Mouse (Mus musculus): Measurements from ENCODE around the gene Grm4.

DNA sequence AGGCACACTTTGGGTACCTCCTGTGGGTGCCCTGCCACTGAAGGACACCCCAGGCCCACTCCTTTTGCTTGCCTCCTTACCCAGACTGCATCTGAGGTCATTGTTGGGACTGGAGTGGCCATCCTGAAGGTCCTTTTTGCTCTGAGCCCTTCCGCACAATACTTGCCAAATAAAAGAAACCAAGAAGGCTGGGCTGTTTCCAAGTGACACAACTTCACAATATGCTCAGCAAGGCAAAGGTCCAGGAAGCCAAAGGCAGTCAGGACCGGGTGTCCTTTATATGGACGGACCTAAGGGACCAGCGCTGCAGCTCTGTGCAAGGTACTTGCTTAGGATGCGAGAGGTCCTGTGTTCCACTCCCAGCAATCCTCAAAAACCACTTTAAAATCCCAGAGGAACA lies 47.0 kb upstream of the Grm4 start:
- TF ChIP-seq CTCF (IDR thresholded peaks at IDR 0.05; ENCODE audit: control insufficient read depth, insufficient read depth, low read length), result no peak
- TF ChIP-seq POLR2A (IDR thresholded peaks at IDR 0.05; ENCODE audit: borderline replicate concordance, control insufficient read depth, low read depth, low read length), result no peak
